Mouse (Mus musculus) T-helper 1 cell (primary cell): Measurements from ENCODE around the gene Fgf11.

Experiments
- in situ Hi-C: fragments of 300-600 bp; cut with MboI, MseI; formaldehyde crosslinking; loops from one replicate; pipeline ENCODE4 v1.15.1; 2025; ENCODE audit warnings: high pct_unique_total_duplicates

Gene Fgf11

GRCm38 (mm10) chr11:69816520-69816919 lies 14.9 kb upstream of the Fgf11 start:
- in situ Hi-C loops, result no loop called here

- in situ Hi-C loops, result no loop called here
Measured at GRCm38 (mm10) chr11:69815155-69815554, 13.5 kb upstream of the Fgf11 start, which contains the start of gene Gm39566. Gene Gm39566 (minus strand): TSS chr11:69815298.

- in situ Hi-C loops, result no loop called here
Measured at GRCm38 (mm10) chr11:69810280-69810679, 8.6 kb upstream of the Fgf11 start.

GRCm38 (mm10) chr11:69807641-69808040 lies 6.0 kb upstream of the Fgf11 start:
- in situ Hi-C loops, result loop anchor here (5.0 kb wide), 1 partner anchor 70 kb away; the partner anchor contains the start of gene Tmem95

- in situ Hi-C loops, result loop anchor here (5.0 kb wide), 1 partner anchor 71 kb away; the partner anchor contains the start of gene Tmem95
Measured at GRCm38 (mm10) chr11:69806378-69806777, 4.7 kb upstream of the Fgf11 start.

- in situ Hi-C loops, result loop anchor here (5.0 kb wide), 1 partner anchor 72 kb away; the partner anchor contains the start of gene Tmem95
Measured at GRCm38 (mm10) chr11:69804972-69805909, 3.6 kb upstream of the Fgf11 start, which contains the start of gene Tmem102. Gene Tmem102 (minus strand): TSS chr11:69805624.

- in situ Hi-C loops, result no loop called here
Measured at GRCm38 (mm10) chr11:69804652-69804940, 2.9 kb upstream of the Fgf11 start.

GRCm38 (mm10) chr11:69803786-69804651 lies 2.4 kb upstream of the Fgf11 start:
- in situ Hi-C loops, result no loop called here

- in situ Hi-C loops, result no loop called here
Measured at GRCm38 (mm10) chr11:69803328-69803727, 1.7 kb upstream of the Fgf11 start.

GRCm38 (mm10) chr11:69802648-69803105 lies 1.0 kb upstream of the Fgf11 start:
- in situ Hi-C loops, result no loop called here

GRCm38 (mm10) chr11:69800392-69801197 lies 1.1 kb downstream of the Fgf11 start:
- in situ Hi-C loops, result no loop called here

GRCm38 (mm10) chr11:69800138-69800391 lies 1.6 kb downstream of the Fgf11 start:
- in situ Hi-C loops, result no loop called here

- in situ Hi-C loops, result no loop called here
Measured at GRCm38 (mm10) chr11:69799394-69800137, 2.1 kb downstream of the Fgf11 start.

GRCm38 (mm10) chr11:69797924-69798323 lies 3.7 kb downstream of the Fgf11 start:
- in situ Hi-C loops, result no loop called here

- in situ Hi-C loops, result no loop called here
Measured at GRCm38 (mm10) chr11:69795983-69796435, 5.6 kb downstream of the Fgf11 start.

GRCm38 (mm10) chr11:69795168-69795982 lies 6.3 kb downstream of the Fgf11 start, which contains the start of gene Chrnb1:
Gene Chrnb1 (minus strand): TSS chr11:69795943.
- in situ Hi-C loops, result no loop called here

GRCm38 (mm10) chr11:69793429-69793828 lies 8.2 kb downstream of the Fgf11 start:
- in situ Hi-C loops, result no loop called here

- in situ Hi-C loops, result no loop called here
Measured at GRCm38 (mm10) chr11:69791420-69791819, 10.2 kb downstream of the Fgf11 start.

GRCm38 (mm10) chr11:69789431-69789830 lies 12.2 kb downstream of the Fgf11 start:
- in situ Hi-C loops, result no loop called here

GRCm38 (mm10) chr11:69787306-69787705 lies 14.4 kb downstream of the Fgf11 start:
- in situ Hi-C loops, result no loop called here
